Mouse (Mus musculus): Measurements from ENCODE around the gene Pam16.

Pam16 gene

DNA sequence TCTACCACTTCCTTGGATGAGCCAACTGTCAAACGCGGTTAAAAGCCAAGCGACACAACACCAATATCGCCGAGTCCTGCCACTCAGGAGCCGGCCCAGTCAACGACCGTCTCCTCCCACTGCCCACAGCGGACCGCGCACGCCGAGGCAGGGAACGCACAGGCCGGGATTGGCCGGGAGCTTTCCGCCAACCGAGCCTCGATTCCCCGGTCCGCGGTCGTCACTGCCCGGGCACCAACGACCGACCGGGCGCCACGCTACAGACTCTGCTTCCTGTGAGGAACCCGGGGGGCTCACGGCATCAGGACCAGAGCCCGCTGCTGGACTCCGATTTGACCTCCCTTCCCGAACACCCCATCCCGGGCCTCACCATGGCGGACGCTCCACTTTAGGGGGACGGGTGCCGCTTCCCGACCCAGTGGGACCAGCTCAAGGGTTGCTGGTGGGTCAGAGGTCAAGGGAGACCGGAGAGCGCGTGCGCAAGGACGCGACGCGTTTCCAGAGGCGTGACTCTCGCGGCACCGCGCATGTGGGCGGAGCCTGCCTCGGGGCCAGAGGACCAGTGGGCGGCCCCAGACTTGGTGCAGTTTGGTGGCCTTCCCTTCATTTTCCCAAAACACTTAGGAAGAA is at the start of gene Pam16:
Gene Pam16, minus strand, starts transcription at position 508 of the 630 bp plus-strand sequence.
- DNase-seq, result peak; percentile 94

DNA sequence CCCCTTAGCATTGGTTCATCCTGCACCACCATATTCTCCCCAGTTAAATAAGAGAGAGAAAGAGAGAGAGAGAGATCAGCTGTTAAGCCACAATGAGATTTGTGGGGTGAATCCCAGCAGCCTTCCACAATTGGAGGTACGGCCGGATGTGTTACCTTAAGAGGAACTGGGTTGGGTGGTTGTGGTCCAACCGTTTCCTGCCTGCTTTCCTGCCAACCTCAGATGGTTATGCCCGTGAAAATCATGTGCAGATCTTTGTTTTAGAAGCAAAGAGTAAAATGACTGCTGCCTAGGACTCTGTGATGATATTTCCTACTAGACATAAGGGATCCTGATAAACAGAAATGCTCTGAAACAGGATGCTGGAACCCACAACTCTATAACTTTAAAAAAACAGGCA is 49.3 kb upstream of the Pam16 start:
- DNase-seq, result no peak

DNA sequence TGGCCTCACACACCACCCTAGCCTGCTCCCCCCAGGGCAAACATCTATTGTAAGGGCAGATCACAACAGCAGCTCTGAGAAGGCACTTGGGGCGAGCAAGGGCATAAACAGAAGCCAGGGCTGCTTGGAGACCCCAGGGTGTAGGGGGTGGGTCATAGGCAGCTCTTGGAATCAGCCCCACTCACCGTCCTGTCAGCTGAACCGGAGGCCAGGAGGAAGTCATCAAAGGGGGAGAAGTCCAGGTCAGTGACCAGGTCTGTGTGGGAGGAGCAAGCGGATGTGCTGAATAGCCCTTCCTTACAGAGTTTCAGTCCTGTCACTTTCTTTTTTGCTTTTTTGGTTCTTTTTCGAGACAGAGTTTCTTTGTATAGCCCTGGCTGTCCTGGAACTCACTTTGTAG is 45.5 kb upstream of the Pam16 start:
- no peak for DNase-seq

DNA sequence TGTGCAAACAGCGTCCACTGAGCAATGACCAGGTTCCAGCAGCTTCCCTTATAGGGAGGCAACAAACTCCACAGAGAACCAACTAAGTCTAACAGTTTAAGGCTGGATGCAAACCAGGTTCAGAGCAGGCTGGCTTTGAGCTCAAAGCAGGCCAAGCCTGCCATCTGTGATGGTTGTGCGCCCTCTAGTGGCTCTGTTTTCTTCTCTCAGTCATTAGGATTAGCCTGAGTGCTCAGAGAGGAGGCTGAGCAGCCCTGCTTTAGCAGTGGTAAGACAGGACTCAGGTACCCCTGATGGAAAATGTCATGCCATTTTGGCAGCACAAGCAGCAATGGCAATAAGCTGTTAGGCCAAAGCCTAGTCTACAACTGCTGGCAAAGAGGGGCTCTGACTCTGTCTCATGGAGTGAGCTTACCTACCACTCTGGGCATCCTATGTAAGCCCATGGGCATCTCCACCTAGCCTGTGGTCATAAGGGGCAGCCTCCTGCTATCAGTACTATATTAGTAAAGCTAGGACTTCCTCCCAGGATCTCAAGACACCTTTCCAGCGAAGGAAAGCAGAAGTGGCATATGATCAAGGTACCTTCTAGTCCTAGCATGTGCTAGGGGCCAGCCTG is 42.5 kb upstream of the Pam16 start:
- peak; percentile 76 for DNase-seq

- no peak for DNase-seq
These were observed 40.9 kb upstream of the Pam16 start for GRCm38 (mm10) chr16:4665726-4666125.

GRCm38 (mm10) chr16:4663806-4664205 is 39.0 kb upstream of the Pam16 start:
- DNase-seq, result no peak

GRCm38 (mm10) chr16:4661605-4662004 is 36.8 kb upstream of the Pam16 start:
- DNase-seq, result no peak

DNA sequence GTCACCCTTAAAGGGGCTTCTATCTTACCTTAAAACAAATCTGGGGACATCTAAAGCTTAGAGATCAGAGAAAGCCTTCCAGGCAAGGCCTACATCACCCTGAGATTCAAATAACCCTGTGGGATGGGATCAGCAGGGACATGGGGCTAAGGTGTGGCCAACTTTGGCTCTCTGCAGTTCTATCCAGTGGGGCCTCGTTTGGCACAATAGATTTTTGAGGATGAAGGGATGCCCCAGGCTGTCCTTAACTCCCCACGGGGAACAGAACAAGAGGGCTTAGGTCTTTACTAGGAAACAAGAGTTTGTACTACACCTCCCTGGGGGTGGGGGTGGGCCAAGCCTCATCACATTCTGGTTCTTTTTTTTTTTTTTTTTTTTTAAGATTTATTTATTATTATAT is 34.5 kb upstream of the Pam16 start:
- no peak for DNase-seq

- peak; percentile 57 for DNase-seq
These were observed 34.0 kb upstream of the Pam16 start for GRCm38 (mm10) chr16:4658781-4659245.

- no peak for DNase-seq
These were observed 31.8 kb upstream of the Pam16 start for GRCm38 (mm10) chr16:4656571-4657081.

GRCm38 (mm10) chr16:4655764-4656570 is 31.2 kb upstream of the Pam16 start:
- DNase-seq, result no peak

- no peak for DNase-seq
These were observed 30.5 kb upstream of the Pam16 start for GRCm38 (mm10) chr16:4655251-4655734.

GRCm38 (mm10) chr16:4654706-4655105 is 29.9 kb upstream of the Pam16 start:
- DNase-seq, result no peak

DNA sequence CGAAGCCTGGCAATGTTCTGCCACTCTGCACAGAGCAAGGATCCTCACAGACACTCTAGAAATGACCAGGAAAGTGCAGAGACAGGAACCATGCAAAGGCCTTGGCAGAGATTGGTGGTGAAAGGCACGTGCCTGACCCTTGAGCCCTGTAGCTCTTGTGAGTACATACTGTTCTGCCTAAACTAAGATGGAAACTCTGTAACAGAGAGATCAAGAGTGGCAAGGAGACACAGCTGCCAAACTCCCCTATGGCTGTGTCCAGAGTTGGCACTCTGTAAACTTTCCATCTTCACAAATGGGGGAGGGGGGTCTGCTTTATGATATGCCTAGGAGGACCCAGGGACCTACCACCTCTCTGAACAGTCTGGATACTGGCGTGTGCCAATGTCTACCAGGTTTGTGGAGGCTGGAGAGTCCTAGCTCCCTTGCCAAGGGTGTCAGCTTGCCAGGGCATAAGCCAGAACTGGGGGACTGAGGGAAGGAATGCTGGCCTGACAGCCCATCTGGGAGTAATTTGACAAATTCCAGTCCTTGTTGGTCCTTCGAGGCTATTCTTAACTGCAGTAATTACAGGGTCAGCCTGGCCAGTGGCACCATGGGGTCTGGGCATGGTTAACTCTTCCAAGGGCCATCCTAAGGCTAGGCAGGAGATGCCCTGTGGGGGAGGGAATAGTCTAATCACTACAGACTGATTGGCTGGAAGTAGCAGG is 28.1 kb upstream of the Pam16 start:
- DNase-seq, result no peak

DNA sequence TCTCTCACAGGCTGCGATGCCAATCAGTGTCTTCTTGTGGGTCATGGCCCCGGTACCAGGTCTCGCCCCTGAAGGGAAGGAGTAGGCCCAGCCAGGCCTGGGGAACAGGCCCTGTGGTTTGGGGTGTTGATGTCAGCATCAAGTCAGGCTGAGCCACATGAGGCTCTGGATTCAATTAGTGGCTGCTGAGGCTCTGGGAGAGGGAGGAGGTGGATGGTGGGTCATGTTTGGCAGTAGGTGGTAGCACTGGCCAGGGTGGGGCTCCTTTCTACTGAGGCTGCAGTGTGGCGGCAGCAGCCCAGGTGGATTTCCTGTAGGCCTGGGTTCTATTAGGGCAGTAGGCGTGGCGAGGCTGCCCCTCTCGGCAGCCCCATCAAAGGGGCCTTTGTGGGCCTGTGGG is 26.8 kb upstream of the Pam16 start:
- DNase-seq, result no peak

- no peak for DNase-seq
These were observed 26.3 kb upstream of the Pam16 start for GRCm38 (mm10) chr16:4651081-4651480.

DNA sequence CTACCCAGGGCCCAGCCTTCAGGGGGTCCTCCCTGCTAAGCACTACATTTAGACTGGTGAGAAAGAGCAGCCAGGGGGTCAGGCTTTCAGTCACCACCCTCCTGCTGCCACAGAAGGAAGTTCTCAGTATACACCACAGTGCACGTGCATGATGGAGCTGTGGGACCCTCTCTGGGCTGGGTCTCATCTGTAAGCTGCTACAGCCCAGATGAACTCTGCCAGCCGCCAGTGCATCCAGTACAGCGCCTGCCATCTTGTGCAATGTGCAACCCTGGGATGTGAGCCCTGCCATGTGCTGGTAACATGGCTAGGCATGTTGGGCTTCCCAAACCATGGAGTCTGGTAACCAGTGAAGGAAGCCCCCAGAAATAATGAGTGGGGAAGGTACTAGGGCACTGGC is 25.4 kb upstream of the Pam16 start:
- DNase-seq, result no peak

GRCm38 (mm10) chr16:4649692-4650091 is 24.9 kb upstream of the Pam16 start:
- no peak for DNase-seq

GRCm38 (mm10) chr16:4649211-4649610 is 24.4 kb upstream of the Pam16 start:
- DNase-seq, result no peak

DNA sequence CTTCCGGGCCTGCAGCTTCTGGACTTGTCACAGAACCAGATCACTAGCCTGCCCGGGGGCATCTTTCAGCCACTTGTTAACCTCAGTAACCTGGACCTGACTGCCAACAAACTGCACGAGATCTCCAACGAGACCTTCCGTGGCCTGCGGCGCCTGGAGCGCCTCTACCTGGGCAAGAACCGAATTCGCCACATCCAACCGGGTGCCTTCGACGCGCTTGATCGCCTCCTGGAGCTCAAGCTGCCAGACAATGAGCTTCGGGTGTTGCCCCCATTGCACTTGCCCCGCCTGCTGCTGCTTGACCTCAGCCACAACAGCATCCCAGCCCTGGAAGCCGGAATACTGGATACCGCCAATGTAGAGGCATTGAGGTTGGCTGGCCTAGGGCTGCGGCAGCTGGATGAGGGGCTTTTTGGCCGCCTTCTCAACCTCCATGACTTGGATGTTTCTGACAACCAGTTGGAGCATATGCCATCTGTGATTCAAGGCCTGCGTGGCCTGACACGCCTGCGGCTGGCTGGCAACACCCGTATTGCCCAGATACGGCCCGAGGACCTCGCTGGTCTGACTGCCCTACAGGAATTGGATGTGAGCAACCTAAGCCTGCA is 23.7 kb upstream of the Pam16 start:
- DNase-seq, result no peak

- no peak for DNase-seq
These were observed 22.9 kb upstream of the Pam16 start for GRCm38 (mm10) chr16:4647651-4648141.

- no peak for DNase-seq
These were observed 22.0 kb upstream of the Pam16 start for GRCm38 (mm10) chr16:4646831-4647230.
